Mouse (Mus musculus) kidney, embryonic 16.5 days (tissue): Measurements from ENCODE around the gene Gtf2ird1. TPM values are rescaled to one million over a fixed set of nuclear protein-coding genes. Genes with fewer than 3 reads are reported as not detected.

ENCODE experiments used
- ATAC-seq: fragments of 200-750 bp; cut with Nextera tagmentation; 2 replicates; pipeline ENCODE4 v1.8.0; 2017; ENCODE audit warnings: moderate TSS enrichment; ENCODE audit not compliant: low FRiP score, low TSS enrichment
- H3K27ac ChIP-seq: fragments of 300-500 bp; sonication (generic); 2 replicates; pipeline ENCODE4 v1.5.1; 2014; ENCODE audit warnings: low read length
- H3K27me3 ChIP-seq: fragments of 300-500 bp; sonication (generic); 2 replicates; pipeline ENCODE4 v1.6.1; 2014; ENCODE audit warnings: low read length, control low read depth, mixed read lengths; ENCODE audit not compliant: insufficient read depth
- H3K36me3 ChIP-seq: fragments of 300-500 bp; sonication (generic); 2 replicates; pipeline ENCODE4 v1.6.1; 2014; ENCODE audit warnings: low read length, control low read depth, mixed read lengths; ENCODE audit not compliant: insufficient read depth
- H3K4me1 ChIP-seq: fragments of 300-500 bp; sonication (generic); 2 replicates; pipeline ENCODE4 v1.6.1; 2014; ENCODE audit warnings: low read length, control low read depth, mixed read lengths; ENCODE audit not compliant: insufficient read depth
- H3K4me2 ChIP-seq: fragments of 300-500 bp; sonication (generic); replicated peaks from 2 replicates; pipeline ENCODE4 v1.6.1; 2014; ENCODE audit warnings: low read depth, low read length
- H3K4me3 ChIP-seq: fragments of 300-500 bp; sonication (generic); 2 replicates; pipeline ENCODE4 v1.5.1; 2014; ENCODE audit warnings: mild to moderate bottlenecking, low read length
- H3K9ac ChIP-seq: fragments of 300-500 bp; sonication (generic); replicated peaks from 2 replicates; pipeline ENCODE4 v1.6.1; 2014; ENCODE audit warnings: low read length
- H3K9me3 ChIP-seq: fragments of 300-500 bp; sonication (generic); 2 replicates; pipeline ENCODE4 v1.6.1; 2016; ENCODE audit warnings: low read length, control low read depth
- WGBS: fragments of 180-500 bp; shearing (Covaris S2); extraction: QIAGEN DNeasy Blood & Tissue Kit; methylation state at CpG from one replicate; pipeline ENCODE4 v1.1.7; 2014; 5-methylcytosine and 5-hydroxymethylcytosine counted together
- polyA plus RNA-seq: library from polyadenylated mRNA; unstranded; fragments of >200 nt; fragmentation: Nextera tagmentation; extraction: Ambion mirVana; gene quantifications from 2 replicates; pipeline ENCODE4 v1.2.1, GENCODE M21; 2015

The Gtf2ird1 gene
- polyA plus RNA-seq, 1 experiment from 2014 or later: 73.8 TPM

- Histone ChIP-seq H3K36me3 (no peaks in the 10 kb centered on the region), H3K4me2 (no peak overlapping the region), H3K4me1 (peaks cover 12% of the 10 kb centered on the region), H3K27me3 (no peaks in the 10 kb centered on the region), H3K9me3 (no peaks in the 10 kb centered on the region), H3K27ac (no peak overlapping the region), H3K9ac (no peak overlapping the region), H3K4me3 (no peak overlapping the region)
- 17% methylated on average over 21 of the region's 21 CpGs for WGBS
- no peak for ATAC-seq
Observed at GRCm38 (mm10) chr5:134466296-134467029, 9.9 kb upstream of the Gtf2ird1 start.

- peaks cover 12% of the 10 kb centered on the region for H3K4me1 ChIP-seq
- WGBS: 77% methylated on average over 1 of the region's 1 CpGs
- no peak overlapping the region for H3K9ac ChIP-seq
- H3K27me3 ChIP-seq: no peaks in the 10 kb centered on the region
- H3K4me2 ChIP-seq: no peak overlapping the region
- no peaks in the 10 kb centered on the region for H3K9me3 ChIP-seq
- no peaks in the 10 kb centered on the region for H3K36me3 ChIP-seq
- H3K4me3 ChIP-seq: no peak overlapping the region
- H3K27ac ChIP-seq: no peak overlapping the region
- ATAC-seq: no peak
Observed at GRCm38 (mm10) chr5:134465197-134465596, 8.7 kb upstream of the Gtf2ird1 start.

- H3K9ac ChIP-seq: no peak overlapping the region
- no peaks in the 10 kb centered on the region for H3K36me3 ChIP-seq
- H3K4me2 ChIP-seq: no peak overlapping the region
- no peak for ATAC-seq
- no peak overlapping the region for H3K27ac ChIP-seq
- no peaks in the 10 kb centered on the region for H3K27me3 ChIP-seq
- H3K4me3 ChIP-seq: no peak overlapping the region
- no peaks in the 10 kb centered on the region for H3K9me3 ChIP-seq
- peaks cover 12% of the 10 kb centered on the region for H3K4me1 ChIP-seq
- 86% methylated on average over 5 of the region's 5 CpGs for WGBS
Observed at GRCm38 (mm10) chr5:134464225-134464624, 7.7 kb upstream of the Gtf2ird1 start.

- no peaks in the 10 kb centered on the region for H3K36me3 ChIP-seq
- no peak for ATAC-seq
- H3K27me3 ChIP-seq: no peaks in the 10 kb centered on the region
- WGBS: 82% methylated on average over 8 of the region's 8 CpGs
- H3K4me1 ChIP-seq: peaks cover 12% of the 10 kb centered on the region
- H3K9me3 ChIP-seq: no peaks in the 10 kb centered on the region
- no peak overlapping the region for H3K4me3 ChIP-seq
- no peak overlapping the region for H3K27ac ChIP-seq
- no peak overlapping the region for H3K9ac ChIP-seq
- H3K4me2 ChIP-seq: no peak overlapping the region
Observed at GRCm38 (mm10) chr5:134462731-134463130, 6.2 kb upstream of the Gtf2ird1 start.

- Histone ChIP-seq H3K36me3 (no peaks in the 10 kb centered on the region), H3K27me3 (no peaks in the 10 kb centered on the region), H3K4me3 (no peak overlapping the region), H3K4me1 (peaks cover 12% of the 10 kb centered on the region), H3K9ac (no peak overlapping the region), H3K9me3 (no peaks in the 10 kb centered on the region), H3K27ac (no peak overlapping the region), H3K4me2 (no peak overlapping the region)
- no peak for ATAC-seq
- 87% methylated on average over 2 of the region's 2 CpGs for WGBS
Observed at GRCm38 (mm10) chr5:134462316-134462715, 5.8 kb upstream of the Gtf2ird1 start.

- no peak for ATAC-seq
- Histone ChIP-seq H3K9me3 (no peaks in the 10 kb centered on the region), H3K36me3 (no peaks in the 10 kb centered on the region), H3K27ac (no peak overlapping the region), H3K9ac (no peak overlapping the region), H3K4me3 (no peak overlapping the region), H3K4me1 (no peaks in the 10 kb centered on the region; the same call in 1 of the 2 replicates), H3K4me2 (no peak overlapping the region), H3K27me3 (no peaks in the 10 kb centered on the region)
- WGBS: 96% methylated on average over 4 of the region's 4 CpGs
Observed at GRCm38 (mm10) chr5:134460546-134460945, 4.0 kb upstream of the Gtf2ird1 start.

- Histone ChIP-seq H3K36me3 (no peaks in the 10 kb centered on the region), H3K4me3 (no peak overlapping the region), H3K27me3 (no peaks in the 10 kb centered on the region), H3K4me2 (no peak overlapping the region), H3K9me3 (no peaks in the 10 kb centered on the region), H3K4me1 (peaks cover 12% of the 10 kb centered on the region), H3K27ac (no peak overlapping the region), H3K9ac (no peak overlapping the region)
- WGBS: 85% methylated on average over 7 of the region's 7 CpGs
- no peak for ATAC-seq
Observed at GRCm38 (mm10) chr5:134459096-134459495, 2.6 kb upstream of the Gtf2ird1 start.

- no peak overlapping the region for H3K4me2 ChIP-seq
- H3K36me3 ChIP-seq: no peaks in the 10 kb centered on the region
Observed at GRCm38 (mm10) chr5:134458416-134458815, 1.9 kb upstream of the Gtf2ird1 start.

GRCm38 (mm10) chr5:134457371-134457770, 855 bp upstream of the Gtf2ird1 start:
- Histone ChIP-seq H3K9me3 (0 out of 2 replicates have a peak, but pooled peaks cover 1% of the 10 kb centered on the region), H3K9ac (peak overlapping the region; percentile 3; the same call in 1 of the 2 replicates), H3K4me3 (no peak overlapping the region), H3K27ac (peak overlapping the region; percentile 92; the same call in 1 of the 2 replicates), H3K4me2 (no peak overlapping the region), H3K4me1 (peaks cover 13% of the 10 kb centered on the region), H3K27me3 (no peaks in the 10 kb centered on the region), H3K36me3 (peaks cover 1% of the 10 kb centered on the region; the same call in 1 of the 2 replicates)
- 88% methylated on average over 2 of the region's 2 CpGs for WGBS
- no peak for ATAC-seq

More at GRCm38 (mm10) chr5:134458416-134458815, 1.9 kb upstream of the Gtf2ird1 start:
- 100% methylated on average over 3 of the region's 3 CpGs for WGBS
- no peak for ATAC-seq
- no peak overlapping the region for H3K9ac ChIP-seq
- no peak overlapping the region for H3K27ac ChIP-seq
- H3K4me1 ChIP-seq: peaks cover 13% of the 10 kb centered on the region
- H3K27me3 ChIP-seq: no peaks in the 10 kb centered on the region
- H3K9me3 ChIP-seq: no peaks in the 10 kb centered on the region
- H3K4me3 ChIP-seq: no peak overlapping the region

- ATAC-seq: peak; percentile 53
- WGBS: under 1% methylated on average over 17 of the region's 17 CpGs
Observed at GRCm38 (mm10) chr5:134455914-134456423, 547 bp downstream of the Gtf2ird1 start.

More at GRCm38 (mm10) chr5:134455914-134456423, 547 bp downstream of the Gtf2ird1 start:
- peak overlapping the region; percentile 92 for H3K27ac ChIP-seq
- peak overlapping the region; percentile 97 for H3K9ac ChIP-seq
- H3K36me3 ChIP-seq: peaks cover 11% of the 10 kb centered on the region; the same call in 1 of the 2 replicates
- peaks cover 13% of the 10 kb centered on the region for H3K4me1 ChIP-seq
- peak overlapping the region; percentile 84 for H3K4me3 ChIP-seq
- peaks cover 9% of the 10 kb centered on the region for H3K9me3 ChIP-seq
- H3K4me2 ChIP-seq: peak overlapping the region; percentile 92
- H3K27me3 ChIP-seq: no peaks in the 10 kb centered on the region
